7 mouse cellular contexts compared by ENCODE assay signal in the genomic region with DNA sequence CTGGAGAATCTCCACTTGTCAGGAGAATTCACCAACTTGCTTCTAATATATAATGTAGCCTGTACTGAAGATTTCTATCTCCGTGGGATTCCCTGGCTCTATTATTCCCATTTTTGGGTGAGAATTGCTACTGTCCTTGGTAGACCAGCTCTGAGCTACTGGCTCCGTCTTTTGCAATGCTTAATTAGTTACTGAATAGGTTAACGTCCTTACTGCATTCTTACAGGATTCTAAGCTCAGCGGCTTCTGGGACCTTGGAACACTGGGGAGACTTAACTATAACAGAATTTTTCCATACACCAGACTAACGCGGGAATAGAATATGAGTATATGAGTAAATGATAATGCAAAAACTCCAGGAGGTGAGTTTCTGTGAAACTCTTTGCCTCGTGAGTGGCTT. TPM values are rescaled to one million over a fixed set of nuclear protein-coding genes. Genes with fewer than 3 reads are reported as not detected.
DNase-seq lines count a peak whose midpoint lies in the region; ATAC-seq lines count a peak whose summit lies in the region.
"Not testable (repeated sequence)": the region's sequence is repeated elsewhere in the genome, so short reads cannot be mapped to it uniquely, and the experiment has no call there.

No protein-coding gene starts in this region.

- not testable (repeated sequence) for H3K4me1 ChIP-seq in kidney, embryonic 16.5 days (ENCODE audit: insufficient read depth, low read length); liver, embryonic 16.5 days (ENCODE audit: control insufficient read depth, low read depth, low read length)
- H3K4me1 ChIP-seq in liver, embryonic 13.5 days (replicated peaks) = peaks cover 25% of the 10 kb centered on the region
- peaks cover 14% of the 10 kb centered on the region; the same call in 1 of the 2 replicates for H3K4me1 ChIP-seq in midbrain, embryonic 14.5 days (ENCODE audit: control insufficient read depth, insufficient read depth, low read length)

- peak overlapping the region; percentile 38; the same call in 1 of the 2 replicates for H3K27ac ChIP-seq in kidney, embryonic 16.5 days (ENCODE audit: low read length)
- H3K27ac ChIP-seq in liver, embryonic 13.5 days = peak overlapping the region; percentile 50; the same call in 1 of the 2 replicates
- H3K27ac ChIP-seq in liver, embryonic 16.5 days (ENCODE audit: low read length) = peak overlapping the region; percentile 29; the same call in 1 of the 2 replicates
- not testable (repeated sequence) for H3K27ac ChIP-seq in midbrain, embryonic 14.5 days (replicated peaks; ENCODE audit: low read depth, low read length)

- not testable (repeated sequence) for H3K9me3 ChIP-seq in kidney, embryonic 16.5 days (ENCODE audit: low read length); liver, embryonic 13.5 days (replicated peaks); liver, embryonic 16.5 days (replicated peaks; ENCODE audit: control insufficient read depth, low read length); midbrain, embryonic 14.5 days (ENCODE audit: control insufficient read depth, low read length)

- not testable (repeated sequence) for H3K4me2 ChIP-seq in kidney, embryonic 16.5 days (replicated peaks; ENCODE audit: low read depth, low read length); liver, embryonic 13.5 days; liver, embryonic 16.5 days (ENCODE audit: low read depth, low read length); midbrain, embryonic 14.5 days (ENCODE audit: low read length)

- not testable (repeated sequence) for H3K4me3 ChIP-seq in kidney, embryonic 16.5 days (ENCODE audit: low read length); liver, embryonic 13.5 days (replicated peaks); liver, embryonic 16.5 days (ENCODE audit: low read depth, low read length); midbrain, embryonic 14.5 days (replicated peaks; ENCODE audit: low read depth, low read length)

- peak; percentile 28 for DNase-seq in kidney, adult 11 months
- DNase-seq in kidney, adult 9 months = peak; percentile 60
- peak; percentile 16 for DNase-seq in kidney, postnatal 14 days
- not testable (repeated sequence) for DNase-seq in liver, embryonic 13.5 days
- peak; percentile 15 for DNase-seq in midbrain, embryonic 14.5 days

- ATAC-seq in kidney, embryonic 16.5 days (ENCODE audit: low FRiP score, low TSS enrichment); liver, embryonic 13.5 days (ENCODE audit: low read depth); liver, embryonic 16.5 days (ENCODE audit: low read depth); midbrain, embryonic 14.5 days (ENCODE audit: low FRiP score, low TSS enrichment): not testable (repeated sequence)

- H3K27me3 ChIP-seq in kidney, embryonic 16.5 days (ENCODE audit: insufficient read depth, low read length); liver, embryonic 13.5 days; liver, embryonic 16.5 days (ENCODE audit: control insufficient read depth, insufficient read depth, low read depth, low read length); midbrain, embryonic 14.5 days (ENCODE audit: control insufficient read depth, insufficient read depth, low read length): not testable (repeated sequence)

- WGBS in kidney, embryonic 16.5 days = 48% methylated on average over 7 of the region's 7 CpGs
- 54% methylated on average over 7 of the region's 7 CpGs for WGBS in liver, embryonic 13.5 days (ENCODE audit: insufficient replicate concordance)
- WGBS in liver, embryonic 16.5 days (ENCODE audit: insufficient replicate concordance) = 51% methylated on average over 7 of the region's 7 CpGs
- 9% methylated on average over 7 of the region's 7 CpGs for WGBS in midbrain, embryonic 14.5 days

- not testable (repeated sequence) for H3K36me3 ChIP-seq in kidney, embryonic 16.5 days (ENCODE audit: insufficient read depth, low read length); liver, embryonic 13.5 days; liver, embryonic 16.5 days (ENCODE audit: control insufficient read depth, insufficient read depth); midbrain, embryonic 14.5 days (ENCODE audit: control insufficient read depth, insufficient read depth, low read length)

- H3K9ac ChIP-seq in kidney, embryonic 16.5 days (replicated peaks; ENCODE audit: low read length); liver, embryonic 13.5 days; liver, embryonic 16.5 days (ENCODE audit: low read depth, low read length); midbrain, embryonic 14.5 days (replicated peaks; ENCODE audit: low read length): not testable (repeated sequence)

RNA-seq across cellular contexts. Expression of a gene that starts 2.9 kb away (rescaled TPM):
- 52.6 and 57.5 TPM in 2 replicates for polyA plus RNA-seq in kidney, embryonic 16.5 days (2015; fragmentation: Nextera tagmentation; extraction: Ambion mirVana)
- 36.9 and 45.2 TPM in 2 replicates for polyA plus RNA-seq in liver, embryonic 13.5 days (2015; fragmentation: Nextera tagmentation; extraction: Ambion mirVana)
- polyA plus RNA-seq in liver, embryonic 16.5 days (2015; fragmentation: Nextera tagmentation; extraction: Ambion mirVana) = 68.8 and 68.9 TPM in 2 replicates
- 14.2 and 21.1 TPM in 2 replicates for polyA plus RNA-seq in midbrain, embryonic 14.5 days (2014; fragmentation: Nextera tagmentation; extraction: Ambion mirVana)
